Mouse (Mus musculus): ENCODE data around the gene Dvl3. TPM values are rescaled to one million over a fixed set of nuclear protein-coding genes. Genes with fewer than 3 reads are reported as not detected.

Dvl3 gene
- total and polyA plus RNA-seq, 3 experiments, result 1.9 to 16.9 (median 7.7) TPM

GRCm38 (mm10) chr16:20476857-20477256, 39.9 kb upstream of the Dvl3 start:
- TF ChIP-seq ZMIZ1 (IDR thresholded peaks at IDR 0.05; ENCODE audit: low read depth, low read length), result no peak
- no peak for TF ChIP-seq HCFC1 (IDR thresholded peaks at IDR 0.05; ENCODE audit: low read depth, low read length)
- no peak for TF ChIP-seq MYC (IDR thresholded peaks at IDR 0.05; ENCODE audit: low read depth, low read length)
- no peak for TF ChIP-seq BHLHE40 (IDR thresholded peaks at IDR 0.05; ENCODE audit: low read depth, low read length)
- no peak for TF ChIP-seq JUND (conservative IDR thresholded peaks at IDR 0.05; ENCODE audit: low read depth, low read length)
- no peak for TF ChIP-seq TCF12 (IDR thresholded peaks at IDR 0.05; ENCODE audit: low read depth, low read length)
- TF ChIP-seq MAX (IDR thresholded peaks at IDR 0.05; ENCODE audit: low read length), result no peak
- no peak for TF ChIP-seq POLR2A (IDR thresholded peaks at IDR 0.05; ENCODE audit: low read depth, low read length)
- TF ChIP-seq IRF4 (IDR thresholded peaks at IDR 0.05; ENCODE audit: low read depth, low read length), result no peak
- no peaks in the 10 kb centered on the region for H3K4me1 ChIP-seq (ENCODE audit: control insufficient read depth in 1 of 2, insufficient read depth in 2 of 2)
- no peaks in the 10 kb centered on the region for H3K79me2 ChIP-seq (replicated peaks; ENCODE audit: control insufficient read depth, extremely low read depth, insufficient read depth, poor library complexity, severe bottlenecking)
- H3K9ac ChIP-seq (ENCODE audit: insufficient read depth, low read depth), result no peak overlapping the region
- H3K36me3 ChIP-seq (replicated peaks in 1 of 2; ENCODE audit: control insufficient read depth in 1 of 2, insufficient read depth in 1 of 2, low read length in 1 of 2), result no peaks in the 10 kb centered on the region
- in situ Hi-C loops (cut with MboI; ENCODE audit: low pct_ligation_motif_present, low pct_unique_long_range_greater_than_20kb, low sequenced_read_pairs) (loop anchor here (25.0 kb wide), 1 partner anchor 265 kb away; no protein-coding TSS in a partner anchor), dilution Hi-C loops (cut with MboI; ENCODE audit: extremely low pct_ligation_motif_present, extremely low pct_unique_long_range_greater_than_20kb, low sequenced_read_pairs) (no loop called here)
- H3K9me3 ChIP-seq (replicated peaks; ENCODE audit: low read length), result no peaks in the 10 kb centered on the region
- DNase-seq (ENCODE audit: extremely low read depth), result no peak
- no peak overlapping the region for H3K4me3 ChIP-seq (replicated peaks in 1 of 3; ENCODE audit: low read depth in 2 of 3, low read length in 2 of 3, poor library complexity in 1 of 3)
- no peaks in the 10 kb centered on the region for H3K27me3 ChIP-seq (replicated peaks)
- H3K27ac ChIP-seq (ENCODE audit: insufficient read depth, low read depth), result no peak overlapping the region
- no peak overlapping the region for H3K4me2 ChIP-seq (ENCODE audit: insufficient read depth, low read depth, poor library complexity, severe bottlenecking)

DNA sequence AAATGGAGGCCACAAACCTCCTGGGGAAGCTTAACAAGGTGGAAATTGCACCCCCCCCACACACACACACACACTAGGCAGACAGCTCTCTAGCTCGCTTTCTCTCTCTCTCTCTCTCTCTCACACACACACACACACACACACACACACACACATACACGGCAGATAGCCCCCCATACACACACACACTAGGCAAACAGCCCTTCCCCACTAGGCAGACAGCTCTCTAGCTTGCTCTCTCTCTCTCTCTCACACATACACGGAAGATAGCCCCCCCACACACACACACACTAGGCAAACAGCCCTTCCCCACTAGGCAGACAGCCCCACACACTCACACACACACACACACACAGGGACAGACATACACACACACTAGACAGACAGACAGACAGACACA, 39.5 kb upstream of the Dvl3 start:
- TF ChIP-seq BHLHE40 (IDR thresholded peaks at IDR 0.05; ENCODE audit: low read depth, low read length) (no peak), ZNF384 (IDR thresholded peaks at IDR 0.05; ENCODE audit: low read depth, low read length) (no peak), MXI1 (IDR thresholded peaks at IDR 0.05; ENCODE audit: low read depth, low read length) (no peak), ETS1 (conservative IDR thresholded peaks at IDR 0.05; ENCODE audit: low read depth, low read length) (no peak), POLR2A (IDR thresholded peaks at IDR 0.05; ENCODE audit: low read depth, low read length) (no peak), UBTF (IDR thresholded peaks at IDR 0.05; ENCODE audit: low read depth, low read length) (no peak), NELFE (IDR thresholded peaks at IDR 0.05; ENCODE audit: low read depth, low read length) (no peak), NRF1 (IDR thresholded peaks at IDR 0.05; ENCODE audit: low read depth, low read length) (no peak)
- no peaks in the 10 kb centered on the region for H3K4me1 ChIP-seq (ENCODE audit: control insufficient read depth in 1 of 2, insufficient read depth in 2 of 2)
- H3K9me3 ChIP-seq (replicated peaks; ENCODE audit: low read length), result no peaks in the 10 kb centered on the region
- dilution Hi-C loops (cut with MboI; ENCODE audit: extremely low pct_ligation_motif_present, extremely low pct_unique_long_range_greater_than_20kb, low sequenced_read_pairs) (no loop called here), in situ Hi-C loops (cut with MboI; ENCODE audit: low pct_ligation_motif_present, low pct_unique_long_range_greater_than_20kb, low sequenced_read_pairs) (loop anchor here (25.0 kb wide), 1 partner anchor 265 kb away; no protein-coding TSS in a partner anchor)
- H3K79me2 ChIP-seq (replicated peaks; ENCODE audit: control insufficient read depth, extremely low read depth, insufficient read depth, poor library complexity, severe bottlenecking), result no peaks in the 10 kb centered on the region
- H3K27ac ChIP-seq (ENCODE audit: insufficient read depth, low read depth), result no peak overlapping the region
- H3K4me3 ChIP-seq (replicated peaks in 1 of 3; ENCODE audit: low read depth in 2 of 3, low read length in 2 of 3, poor library complexity in 1 of 3), result no peak overlapping the region
- no peaks in the 10 kb centered on the region for H3K36me3 ChIP-seq (replicated peaks in 1 of 2; ENCODE audit: control insufficient read depth in 1 of 2, insufficient read depth in 1 of 2, low read length in 1 of 2)
- no peak for DNase-seq (ENCODE audit: extremely low read depth)
- no peak overlapping the region for H3K9ac ChIP-seq (ENCODE audit: insufficient read depth, low read depth)
- no peaks in the 10 kb centered on the region for H3K27me3 ChIP-seq (replicated peaks)
- no peak overlapping the region for H3K4me2 ChIP-seq (ENCODE audit: insufficient read depth, low read depth, poor library complexity, severe bottlenecking)

Data from CH12.LX (cell line).